Mouse (Mus musculus): Measurements from ENCODE around the gene Nsmce1.

GRCm38 (mm10) chr7:125444464-125445401 lies 46.7 kb downstream of the Nsmce1 start, which contains the start of gene Kdm8:
- TF ChIP-seq CTCF (IDR thresholded peaks at IDR 0.05 in 2 of 3, conservative IDR thresholded peaks at IDR 0.05 in 1 of 3; ENCODE audit: control insufficient read depth in 1 of 3, insufficient read depth in 1 of 3, low read depth in 2 of 3, low read length in 3 of 3, poor library complexity in 1 of 3, severe bottlenecking in 1 of 3) (no peak), NRF1 (IDR thresholded peaks at IDR 0.05; ENCODE audit: insufficient read depth, low read depth, low read length, poor library complexity, severe bottlenecking) (peak; percentile 83), MEF2A (IDR thresholded peaks at IDR 0.05; ENCODE audit: extremely low read depth, insufficient replicate concordance, low read depth, low read length, poor library complexity, severe bottlenecking) (no peak), EP300 (IDR thresholded peaks at IDR 0.05; ENCODE audit: low read depth in 1 of 2, low read length in 2 of 2) (peak in 1 of 2 experiments; percentile 39; a peak in 2 of 4 replicates), UBTF (IDR thresholded peaks at IDR 0.05; ENCODE audit: borderline replicate concordance, insufficient read depth, low read depth, low read length) (0 out of 2 replicates have a peak, but pooled peaks have one; percentile 57), ZKSCAN1 (IDR thresholded peaks at IDR 0.05; ENCODE audit: low read depth, low read length) (no peak)
